Mouse (Mus musculus): ENCODE results near the gene Scgb1a1.

GRCm38 (mm10) chr19:9047207-9047945 lies 40.4 kb downstream of the Scgb1a1 start:
- TF ChIP-seq CTCF (IDR thresholded peaks at IDR 0.05; ENCODE audit: borderline replicate concordance, insufficient read depth, low read depth, low read length), result no peak
- no peak for TF ChIP-seq POLR2A (IDR thresholded peaks at IDR 0.05; ENCODE audit: borderline replicate concordance, insufficient read depth, low read length)
